Mouse (Mus musculus) cerebellum, adult 2 months (tissue): Measurements from ENCODE around the gene Ptpn13. TPM values are rescaled to one million over a fixed set of nuclear protein-coding genes. Genes with fewer than 3 reads are reported as not detected.
A peak's percentile ranks its signal among the peaks of the same experiment; 100 is the strongest.

ENCODE experiments used
- DNase-seq, 2 experiments: peaks; one replicate each; pipeline ENCODE4 v3.0.0; 2021
- H3K27ac ChIP-seq: fragments of 200-500 bp; 2 replicates; pipeline ENCODE4 v1.5.1; 2012; ENCODE audit warnings: low read length, control low read depth, inconsistent platforms; ENCODE audit not compliant: insufficient read depth
- H3K27me3 ChIP-seq: fragments of 200-500 bp; 2 replicates; pipeline ENCODE4 v1.6.1; 2012; ENCODE audit warnings: inconsistent platforms, mild to moderate bottlenecking, low read length, moderate library complexity; ENCODE audit not compliant: control insufficient read depth, insufficient read depth
- H3K4me1 ChIP-seq: fragments of 200-500 bp; 2 replicates; pipeline ENCODE4 v1.6.1; 2011; ENCODE audit warnings: low read length; ENCODE audit not compliant: control insufficient read depth, insufficient read depth
- H3K4me3 ChIP-seq: fragments of 200-500 bp; replicated peaks from 2 replicates; pipeline ENCODE3; 2011; ENCODE audit warnings: mild to moderate bottlenecking, low read depth, low read length, control low read depth; ENCODE audit not compliant: insufficient read depth
- CTCF ChIP-seq: fragments of 200-500 bp; IDR thresholded peaks from 2 replicates; pipeline ENCODE4 v1.5.1; 2011; ENCODE audit warnings: low read depth, mild to moderate bottlenecking, control low read depth, low read length, moderate library complexity, borderline replicate concordance; ENCODE audit not compliant: insufficient read depth
- POLR2A ChIP-seq: fragments of 200-500 bp; IDR thresholded peaks from 2 replicates; pipeline ENCODE4 v1.6.1; 2011; ENCODE audit warnings: low read length, control low read depth, borderline replicate concordance; ENCODE audit not compliant: insufficient read depth
- WGBS: fragments of 180-500 bp; shearing (Covaris S2); methylation state at CpG from one replicate; pipeline ENCODE4 v1.1.7; 2018; 5-methylcytosine and 5-hydroxymethylcytosine counted together
- polyA plus RNA-seq: library from polyadenylated mRNA; depleted of rRNA; stranded (reverse); fragments of >200 nt; gene quantifications from 2 replicates; pipeline ENCODE4 v1.2.3, GENCODE M21; 2012

The Ptpn13 gene
- polyA plus RNA-seq, 1 experiment, result 6.1 TPM

DNA sequence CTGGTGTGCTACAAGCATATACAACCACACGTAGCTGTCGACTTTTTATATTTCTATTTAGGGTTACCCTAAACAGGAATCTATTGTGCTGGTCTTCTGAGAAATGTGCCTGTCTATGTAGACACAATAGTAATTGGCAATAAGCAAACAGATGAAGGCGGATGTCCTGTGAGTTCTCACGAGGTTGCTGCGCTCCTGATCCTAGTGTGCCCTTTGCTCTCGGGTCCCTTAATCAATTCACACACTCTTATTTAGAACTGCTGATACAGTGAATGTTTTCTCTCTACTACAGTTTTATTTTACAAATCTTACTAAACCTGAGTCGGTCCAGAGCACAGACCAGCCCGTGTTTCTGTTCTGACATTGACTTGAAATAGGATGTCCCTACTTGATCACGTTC, 135.6 kb downstream of the Ptpn13 start:
- DNase-seq, result no peak
- no peak overlapping the region for H3K27ac ChIP-seq
- WGBS, result 97% methylated on average over 9 of the region's 9 CpGs
- H3K4me1 ChIP-seq, result no peaks in the 10 kb centered on the region; the same call in 1 of the 2 replicates
- H3K4me3 ChIP-seq, result no peak overlapping the region
- H3K27me3 ChIP-seq, result no peaks in the 10 kb centered on the region
- TF ChIP-seq CTCF (no peak), POLR2A (no peak)

DNA sequence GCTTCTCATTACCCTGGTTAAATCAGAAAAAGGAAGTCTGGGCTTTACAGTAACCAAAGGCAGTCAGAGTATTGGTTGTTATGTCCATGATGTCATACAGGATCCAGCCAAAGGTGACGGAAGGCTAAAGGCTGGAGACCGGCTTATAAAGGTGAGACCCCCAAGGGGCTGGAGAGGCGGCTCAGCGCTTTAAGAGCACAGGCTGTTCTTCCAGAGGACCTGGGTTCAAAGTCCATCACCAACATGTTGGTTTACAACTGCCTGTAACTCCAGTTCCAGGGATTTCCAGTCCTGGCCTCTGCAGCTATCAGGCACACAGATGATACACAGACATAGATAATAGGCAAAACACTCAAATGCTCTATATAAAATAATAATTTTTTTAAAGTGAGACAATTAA, 143.0 kb downstream of the Ptpn13 start:
- 89% methylated on average over 4 of the region's 4 CpGs for WGBS
- DNase-seq, result no peak
- Histone ChIP-seq H3K27ac (no peak overlapping the region), H3K4me1 (no peaks in the 10 kb centered on the region; the same call in 1 of the 2 replicates), H3K27me3 (no peaks in the 10 kb centered on the region), H3K4me3 (no peak overlapping the region)
- TF ChIP-seq POLR2A (no peak), CTCF (no peak)

GRCm38 (mm10) chr5:103569446-103569845, 144.5 kb downstream of the Ptpn13 start:
- Histone ChIP-seq H3K4me1 (no peaks in the 10 kb centered on the region), H3K27ac (no peak overlapping the region), H3K27me3 (no peaks in the 10 kb centered on the region), H3K4me3 (no peak overlapping the region)
- TF ChIP-seq POLR2A (no peak), CTCF (no peak)
- WGBS, result 91% methylated on average over 9 of the region's 9 CpGs
- DNase-seq, result no peak

DNA sequence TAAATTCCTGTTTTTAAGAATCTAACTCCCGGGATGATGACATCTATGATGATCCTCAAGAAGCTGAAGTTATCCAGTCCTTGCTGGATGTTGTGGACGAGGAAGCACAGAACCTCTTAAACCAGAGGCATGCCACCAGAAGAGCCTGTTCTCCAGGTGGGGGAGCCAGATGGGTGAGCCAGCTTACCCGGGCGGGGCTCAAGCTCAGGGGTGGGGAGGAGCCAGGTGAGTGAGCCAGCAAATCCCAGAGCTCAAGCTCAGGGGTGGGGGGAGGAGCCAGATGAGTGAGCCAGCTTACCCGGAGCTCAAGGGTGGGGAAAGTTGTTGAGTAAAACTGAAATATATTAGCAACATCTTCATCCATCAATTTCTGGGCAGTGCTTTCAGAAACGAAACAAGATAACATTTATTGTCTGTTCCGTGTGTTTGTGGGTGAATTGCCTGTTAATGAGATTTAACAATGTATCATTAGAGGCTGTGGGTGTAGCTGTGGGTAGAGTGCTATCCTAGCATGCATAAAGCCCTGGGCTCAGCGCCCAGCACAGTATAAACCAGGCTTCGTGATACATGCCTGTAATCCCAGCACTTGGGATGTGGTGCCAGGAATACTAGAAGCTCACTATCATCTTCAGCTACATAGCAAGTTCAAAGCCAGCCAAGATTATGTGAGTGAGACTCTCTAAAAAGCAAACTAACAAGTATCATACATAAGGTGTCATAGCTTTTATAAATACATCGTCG, 154.9 kb downstream of the Ptpn13 start:
- no peak overlapping the region for H3K27ac ChIP-seq
- WGBS, result 68% methylated on average over 11 of the region's 11 CpGs
- no peak overlapping the region for H3K4me3 ChIP-seq
- no peaks in the 10 kb centered on the region for H3K4me1 ChIP-seq
- no peak for DNase-seq
- TF ChIP-seq CTCF (no peak), POLR2A (no peak)
- no peaks in the 10 kb centered on the region for H3K27me3 ChIP-seq

DNA sequence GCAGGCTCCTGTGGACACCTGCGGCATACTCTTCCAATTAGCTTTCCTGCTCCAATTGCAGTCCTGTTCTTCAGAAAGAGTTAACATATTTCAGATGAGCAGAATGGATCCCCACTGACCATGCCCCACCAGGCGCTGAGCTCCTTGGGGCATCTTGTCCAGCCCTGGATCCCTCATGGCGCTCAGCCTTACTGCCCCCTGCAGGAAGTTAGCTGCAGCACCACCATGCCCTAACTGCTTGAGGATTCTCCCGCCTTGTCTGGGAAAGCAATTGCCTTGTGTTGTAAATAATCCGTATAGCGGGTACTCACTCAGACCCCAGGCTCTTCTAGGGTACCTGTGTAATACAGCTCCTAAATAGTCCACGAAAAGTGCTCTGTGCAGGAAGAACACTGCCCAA, 162.2 kb downstream of the Ptpn13 start:
- no peak for DNase-seq
- Histone ChIP-seq H3K27ac (no peak overlapping the region), H3K27me3 (no peaks in the 10 kb centered on the region), H3K4me1 (no peaks in the 10 kb centered on the region), H3K4me3 (no peak overlapping the region)
- TF ChIP-seq POLR2A (no peak), CTCF (no peak)
- WGBS, result 83% methylated on average over 7 of the region's 7 CpGs

DNA sequence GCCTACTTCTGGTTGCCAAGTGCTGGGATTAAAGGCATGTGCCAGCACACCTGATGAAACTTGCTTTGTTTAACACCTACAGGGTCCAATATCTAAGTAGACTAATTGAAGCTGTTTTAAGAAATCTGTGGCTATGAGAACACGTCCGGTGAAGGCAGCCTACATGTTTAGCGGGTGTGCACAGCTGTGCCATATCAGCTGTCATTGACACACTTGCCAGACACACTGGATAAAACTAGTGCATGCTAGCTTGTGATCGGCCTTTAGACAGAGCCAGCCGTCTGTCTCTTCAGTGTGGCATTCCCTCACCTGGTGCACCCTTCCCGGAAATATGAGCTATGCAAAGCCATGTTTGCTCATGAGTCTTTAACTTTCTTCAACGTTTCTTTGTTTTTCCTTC, 166.9 kb downstream of the Ptpn13 start:
- no peaks in the 10 kb centered on the region for H3K27me3 ChIP-seq
- WGBS, result 93% methylated on average over 7 of the region's 7 CpGs
- H3K27ac ChIP-seq, result no peak overlapping the region
- TF ChIP-seq POLR2A (no peak), CTCF (no peak)
- no peak overlapping the region for H3K4me3 ChIP-seq
- peaks cover 21% of the 10 kb centered on the region for H3K4me1 ChIP-seq
- DNase-seq, result no peak

DNA sequence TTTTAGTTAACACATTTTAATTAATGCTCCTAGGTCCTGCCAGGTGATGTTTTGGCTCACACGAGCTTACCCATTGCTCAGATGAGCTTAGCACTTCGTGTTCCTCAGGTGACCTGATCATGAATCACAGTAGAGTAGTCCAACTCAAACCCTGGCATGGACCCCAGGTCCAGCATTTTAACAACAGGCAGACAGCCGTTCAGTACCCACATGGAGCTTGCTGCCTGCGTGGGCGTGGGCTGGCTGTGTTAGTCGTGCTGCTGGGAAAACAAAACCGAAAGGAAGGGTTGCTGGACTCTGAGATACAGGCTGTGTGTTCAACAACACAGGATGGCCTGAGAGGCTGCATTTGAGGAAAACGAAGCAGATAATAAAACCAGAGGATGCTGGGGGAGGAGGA, 167.7 kb downstream of the Ptpn13 start:
- peaks cover 23% of the 10 kb centered on the region for H3K4me1 ChIP-seq
- no peak overlapping the region for H3K27ac ChIP-seq
- no peak for TF ChIP-seq CTCF
- TF ChIP-seq POLR2A, result no peak
- 17% methylated on average over 8 of the region's 8 CpGs for WGBS
- peak; percentile 39 to 69 for DNase-seq
- H3K27me3 ChIP-seq, result no peaks in the 10 kb centered on the region
- H3K4me3 ChIP-seq, result no peak overlapping the region

- H3K27me3 ChIP-seq, result no peaks in the 10 kb centered on the region
- no peak overlapping the region for H3K27ac ChIP-seq
- H3K4me3 ChIP-seq, result no peak overlapping the region
- no peak for TF ChIP-seq CTCF
- no peak for TF ChIP-seq POLR2A
- peaks cover 28% of the 10 kb centered on the region for H3K4me1 ChIP-seq
- no peak for DNase-seq
- 92% methylated on average over 9 of the region's 9 CpGs for WGBS
These were observed 168.6 kb downstream of the Ptpn13 start for GRCm38 (mm10) chr5:103593575-103593974.
